Mouse (Mus musculus) regulatory T cell (primary cell): ENCODE results near the gene Clic3.
"Not testable (repeated sequence)": the region's sequence is repeated elsewhere in the genome, so short reads cannot be mapped to it uniquely, and the experiment has no call there.

Experiments
- in situ Hi-C: fragments of 300-600 bp; cut with MboI, MseI; formaldehyde crosslinking; loops from one replicate; pipeline ENCODE4 v1.15.1; 2025; ENCODE audit warnings: high pct_unique_total_duplicates

Gene Clic3

DNA sequence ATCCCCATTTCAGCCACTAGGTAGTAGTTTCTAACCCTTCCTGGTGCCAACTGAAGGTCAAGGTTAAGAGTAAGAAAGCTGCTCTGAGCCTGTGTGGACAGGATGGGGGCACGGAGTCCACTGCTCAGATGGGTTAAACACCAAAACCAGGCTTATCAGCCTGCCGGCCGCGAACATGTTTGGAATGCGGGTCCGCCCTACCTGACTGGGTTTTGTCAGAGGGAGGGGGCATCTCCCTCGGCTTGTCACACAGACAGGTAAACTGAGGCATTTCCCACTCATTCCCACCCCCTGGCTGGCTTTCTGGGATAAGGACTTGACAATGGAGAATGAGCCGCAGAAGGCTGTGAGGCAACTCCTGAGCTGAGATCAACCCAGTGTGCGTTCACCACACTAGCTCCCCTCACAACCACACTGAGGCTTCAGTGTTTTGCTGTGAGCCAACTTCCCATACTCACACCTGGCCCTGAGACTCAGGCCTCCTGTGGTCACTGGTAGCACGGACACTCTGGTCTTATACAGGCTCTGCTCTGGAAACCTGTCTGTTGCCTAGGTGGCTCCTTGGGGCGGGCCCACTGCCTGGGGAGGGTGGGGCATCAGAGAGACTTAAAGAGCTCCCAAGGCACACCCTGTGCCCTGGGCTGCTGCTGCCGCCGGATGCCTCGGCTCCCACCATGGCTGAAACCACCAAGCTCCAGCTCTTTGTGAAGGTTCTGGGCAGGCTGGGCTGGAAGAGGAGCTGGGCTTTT lies at the start of gene Clic3:
Gene Clic3, plus strand, starts transcription at position 634 of the 749 bp plus-strand sequence.
- in situ Hi-C loops = no loop called here

DNA sequence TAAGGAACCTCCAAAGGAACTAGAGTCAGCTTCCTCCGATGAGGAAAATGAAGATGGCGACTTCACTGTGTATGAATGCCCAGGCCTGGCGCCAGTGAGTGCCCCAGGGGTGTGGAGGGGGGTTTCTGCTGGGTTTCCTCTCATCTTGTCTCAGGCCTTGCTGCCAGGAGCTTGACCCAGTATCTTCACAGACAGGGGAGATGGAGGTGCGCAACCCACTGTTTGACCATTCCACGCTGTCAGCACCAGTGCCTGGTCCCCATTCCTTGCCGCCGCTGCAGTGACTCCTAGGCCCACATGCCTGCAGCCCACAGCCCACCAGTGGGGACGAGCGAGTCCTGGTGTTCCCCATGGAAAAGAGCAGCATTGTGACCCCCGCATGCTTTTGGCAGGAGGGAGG lies 47.7 kb upstream of the Clic3 start:
- in situ Hi-C loops = loop anchor here (10.0 kb wide), 1 partner anchor 846 kb away; no protein-coding TSS in a partner anchor

DNA sequence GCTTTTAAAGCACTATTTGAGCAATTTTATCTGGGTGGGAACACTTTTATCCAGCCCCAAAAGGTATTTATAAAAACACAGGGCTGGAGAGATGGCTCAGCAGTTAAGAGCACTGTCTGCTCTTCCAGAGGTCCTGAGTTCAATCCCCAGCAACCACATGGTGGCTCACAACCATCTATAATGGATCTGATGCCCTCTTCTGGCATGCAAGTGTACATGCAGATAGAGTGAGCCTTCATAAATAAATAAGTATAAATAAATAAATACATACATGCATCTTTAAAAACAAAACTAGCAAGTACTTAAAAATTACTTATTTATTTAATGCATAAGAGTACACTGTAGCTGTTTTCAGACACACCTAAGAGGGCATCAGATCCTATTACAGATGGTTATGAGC lies 43.2 kb upstream of the Clic3 start:
- in situ Hi-C loops = not testable (repeated sequence)

DNA sequence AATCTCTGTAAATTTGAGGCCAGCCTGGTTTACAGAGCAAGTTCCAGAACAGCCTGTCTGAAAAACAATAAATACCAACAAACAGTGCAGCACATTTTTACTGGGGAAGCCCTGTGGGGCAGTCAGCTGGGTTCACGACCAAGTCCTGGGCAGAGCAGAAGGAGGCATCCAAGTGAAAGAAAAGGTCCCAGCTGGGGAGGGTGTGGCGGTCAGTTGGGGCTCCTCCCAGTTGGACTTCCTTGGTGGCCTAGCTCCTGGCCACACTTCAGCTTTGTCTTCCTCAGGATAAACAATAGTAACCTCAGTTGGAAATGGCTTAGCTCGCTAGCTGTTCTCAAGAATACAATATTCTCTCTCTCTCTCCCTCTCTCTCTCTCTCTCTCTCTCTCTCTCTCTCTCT lies 39.2 kb upstream of the Clic3 start:
- in situ Hi-C loops = no loop called here

DNA sequence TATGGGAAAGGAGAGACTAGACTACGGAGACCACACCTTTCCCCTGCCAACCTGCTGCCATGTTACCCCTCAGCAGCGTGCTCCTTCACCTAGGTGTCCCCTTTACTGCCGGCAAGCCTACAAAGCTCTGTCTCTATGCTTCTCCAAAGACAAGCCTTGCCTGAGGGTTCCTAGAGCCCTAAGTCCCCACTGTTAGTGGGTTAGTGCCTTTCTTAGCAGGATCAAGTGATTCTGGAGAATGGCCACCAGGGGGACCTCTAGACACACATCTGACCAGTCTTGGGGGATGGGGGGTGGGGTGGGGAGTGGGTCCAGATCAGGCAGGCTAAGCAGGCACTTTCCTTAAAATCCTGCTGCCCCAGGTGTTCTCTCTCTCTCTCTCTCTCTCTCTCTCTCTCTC lies 34.7 kb upstream of the Clic3 start:
- in situ Hi-C loops = loop anchor here (10.0 kb wide), 1 partner anchor 1037 kb away; no protein-coding TSS in a partner anchor

DNA sequence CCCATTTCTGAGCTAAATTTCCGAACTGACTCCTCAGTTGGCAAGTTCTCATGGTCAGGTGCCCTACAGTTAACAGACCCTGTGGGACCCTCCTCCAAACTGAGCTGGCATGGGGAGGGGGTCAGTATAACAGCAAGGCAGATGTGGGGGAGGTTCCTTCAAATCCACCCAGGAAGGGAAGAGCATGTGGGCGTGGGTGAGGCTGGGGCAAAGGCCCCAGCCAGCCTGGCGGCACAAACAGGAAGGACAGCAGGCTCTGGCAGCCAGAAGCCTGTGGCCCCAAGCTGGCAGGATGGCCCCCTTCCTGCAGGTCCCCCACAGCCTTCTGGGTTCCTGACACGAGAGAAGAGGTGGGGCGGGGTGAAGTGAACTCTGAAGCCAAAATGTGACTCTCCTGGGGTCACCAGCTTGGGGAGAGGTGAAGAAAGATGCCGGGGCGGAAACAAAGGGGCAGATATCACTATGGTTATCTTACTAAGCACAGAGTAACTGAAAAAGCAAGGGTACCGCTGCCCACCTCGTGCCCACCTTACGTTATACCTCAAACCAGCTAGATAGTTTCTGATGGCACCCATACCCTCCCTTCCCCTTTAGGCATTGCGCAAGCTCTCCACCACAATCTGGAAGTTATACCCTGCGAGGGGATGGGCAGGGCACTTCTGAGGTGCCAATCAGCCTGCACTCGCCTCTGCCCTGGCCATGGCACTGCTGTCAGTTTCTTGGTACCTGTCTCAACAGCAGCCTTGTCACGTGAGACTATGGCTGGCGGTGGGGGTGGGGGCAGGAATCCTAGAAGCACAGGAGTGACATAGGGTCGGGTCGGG lies 33.8 kb upstream of the Clic3 start, which contains the start of gene Fut7:
Gene Fut7, plus strand, starts transcription at position 681 of the 824 bp plus-strand sequence.
- in situ Hi-C loops = loop anchor here (10.0 kb wide), 1 partner anchor 1038 kb away; no protein-coding TSS in a partner anchor

DNA sequence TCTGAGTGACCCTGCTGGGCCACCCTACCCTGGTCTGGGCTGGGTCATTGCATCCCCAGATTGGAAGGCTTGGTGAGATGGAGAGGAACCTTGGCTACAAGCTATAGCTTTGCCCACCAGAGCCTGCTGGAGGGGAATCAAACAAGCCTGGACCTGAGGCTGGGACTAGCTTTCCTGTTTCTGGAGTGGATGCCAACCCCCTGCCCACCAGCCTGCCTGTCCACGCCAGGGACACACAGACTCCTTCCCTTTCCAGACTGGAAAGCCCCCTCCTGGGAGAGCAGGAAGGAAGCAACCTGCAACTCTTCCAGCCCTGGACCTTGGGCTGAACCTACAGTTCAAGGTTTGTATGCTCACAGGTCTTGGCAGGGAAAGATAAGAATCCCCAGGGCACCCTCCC lies 33.0 kb upstream of the Clic3 start:
- in situ Hi-C loops = loop anchor here (10.0 kb wide), 1 partner anchor 1039 kb away; no protein-coding TSS in a partner anchor

DNA sequence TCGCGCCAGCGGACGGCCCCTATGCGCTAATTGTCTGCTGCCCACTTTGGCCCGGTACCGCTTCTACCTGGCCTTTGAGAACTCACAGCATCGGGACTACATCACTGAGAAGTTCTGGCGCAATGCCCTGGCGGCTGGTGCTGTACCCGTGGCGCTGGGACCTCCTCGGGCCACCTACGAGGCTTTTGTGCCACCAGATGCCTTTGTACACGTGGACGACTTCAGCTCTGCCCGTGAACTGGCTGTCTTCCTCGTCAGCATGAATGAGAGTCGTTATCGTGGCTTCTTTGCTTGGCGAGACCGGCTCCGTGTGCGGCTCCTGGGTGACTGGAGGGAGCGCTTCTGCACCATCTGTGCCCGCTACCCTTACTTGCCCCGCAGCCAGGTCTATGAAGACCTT lies 31.2 kb upstream of the Clic3 start:
- in situ Hi-C loops = loop anchor here (10.0 kb wide), 1 partner anchor 1041 kb away; no protein-coding TSS in a partner anchor

DNA sequence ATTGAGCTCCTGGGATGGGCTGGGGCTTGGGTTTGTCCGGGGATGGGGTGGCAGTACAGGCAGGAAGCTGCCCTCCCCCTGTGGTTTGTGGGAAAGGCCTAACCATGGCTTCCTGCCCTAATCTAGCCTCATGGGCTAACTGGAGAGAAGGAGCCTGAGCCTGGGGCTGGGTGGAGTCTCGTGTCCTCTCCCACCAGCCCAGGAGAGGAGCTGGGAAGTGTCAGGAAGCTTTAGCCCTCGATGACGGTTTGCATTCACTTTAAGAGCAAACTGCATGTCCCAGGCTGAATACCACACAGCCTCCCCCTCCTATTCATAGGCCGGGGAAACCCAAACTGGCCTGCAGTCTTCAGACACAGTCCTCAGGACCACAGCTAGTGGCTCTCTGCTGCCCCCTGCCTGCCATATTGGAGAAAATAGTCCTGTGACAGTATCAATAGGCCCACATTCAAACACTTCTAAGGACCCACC lies 29.9 kb upstream of the Clic3 start:
- in situ Hi-C loops = loop anchor here (10.0 kb wide), 1 partner anchor 1042 kb away; no protein-coding TSS in a partner anchor

DNA sequence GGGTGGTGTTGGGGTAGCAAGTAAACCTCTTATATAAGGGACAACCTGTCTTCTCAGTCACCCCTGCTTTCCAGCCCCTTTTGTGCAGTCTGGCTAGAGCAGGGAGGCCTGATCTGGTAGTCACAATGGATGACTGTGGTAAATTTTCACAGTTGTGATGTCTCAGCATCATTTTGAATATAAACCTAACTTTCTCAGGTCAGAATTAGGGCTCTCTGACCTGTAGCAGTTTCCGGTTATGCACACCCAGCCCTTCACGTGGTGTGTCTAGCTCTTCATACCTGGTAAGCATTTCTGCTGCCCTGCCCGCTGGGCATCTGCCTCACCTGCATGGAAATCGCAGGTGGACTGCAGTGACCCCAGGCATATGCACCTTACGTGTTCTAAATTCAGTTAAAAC lies 29.4 kb upstream of the Clic3 start:
- in situ Hi-C loops = loop anchor here (10.0 kb wide), 1 partner anchor 1042 kb away; no protein-coding TSS in a partner anchor

DNA sequence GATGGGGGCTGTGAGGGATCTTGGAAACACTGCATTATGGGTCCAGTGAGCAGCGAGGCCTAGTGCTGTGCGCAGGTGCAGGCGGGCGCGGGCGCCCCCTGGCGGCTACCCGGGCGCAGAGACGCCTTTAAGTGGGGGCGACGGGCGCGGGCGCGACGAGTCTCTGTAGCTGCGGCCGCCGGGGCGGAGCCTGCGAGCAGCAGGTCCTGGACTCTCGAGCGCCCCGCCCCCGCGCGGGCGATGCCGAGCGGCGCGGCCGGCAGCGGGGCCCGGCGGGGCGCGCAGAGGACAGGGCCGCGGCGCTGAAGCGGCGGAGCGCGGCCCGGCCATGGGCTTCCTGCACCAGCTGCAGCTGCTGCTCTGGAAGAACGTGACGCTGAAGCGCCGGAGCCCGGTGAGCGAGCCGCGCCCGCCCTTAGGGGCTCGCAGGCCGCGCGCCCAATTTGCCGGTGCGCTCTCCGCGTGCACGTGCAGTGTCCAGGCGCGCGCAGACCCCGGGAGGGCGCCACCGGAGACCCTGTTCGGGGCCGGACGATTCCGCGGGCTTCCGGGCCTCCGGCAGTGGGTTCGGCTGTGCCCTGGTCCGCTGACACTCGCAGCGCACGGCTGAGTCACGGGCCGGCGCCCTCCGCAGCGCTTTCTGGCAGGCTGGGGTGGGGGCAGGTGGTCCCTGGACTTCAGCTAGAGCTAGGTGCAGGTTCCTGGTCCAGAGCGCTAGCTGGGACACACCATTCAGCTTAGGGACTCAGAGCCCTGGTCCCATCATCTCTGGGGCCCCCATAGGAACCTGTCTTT lies 28.0 kb upstream of the Clic3 start, which contains the start of gene Abca2:
Gene Abca2, plus strand, starts transcription at position 262 of the 795 bp plus-strand sequence.
- in situ Hi-C loops = loop anchor here (10.0 kb wide), 1 partner anchor 1044 kb away; no protein-coding TSS in a partner anchor

DNA sequence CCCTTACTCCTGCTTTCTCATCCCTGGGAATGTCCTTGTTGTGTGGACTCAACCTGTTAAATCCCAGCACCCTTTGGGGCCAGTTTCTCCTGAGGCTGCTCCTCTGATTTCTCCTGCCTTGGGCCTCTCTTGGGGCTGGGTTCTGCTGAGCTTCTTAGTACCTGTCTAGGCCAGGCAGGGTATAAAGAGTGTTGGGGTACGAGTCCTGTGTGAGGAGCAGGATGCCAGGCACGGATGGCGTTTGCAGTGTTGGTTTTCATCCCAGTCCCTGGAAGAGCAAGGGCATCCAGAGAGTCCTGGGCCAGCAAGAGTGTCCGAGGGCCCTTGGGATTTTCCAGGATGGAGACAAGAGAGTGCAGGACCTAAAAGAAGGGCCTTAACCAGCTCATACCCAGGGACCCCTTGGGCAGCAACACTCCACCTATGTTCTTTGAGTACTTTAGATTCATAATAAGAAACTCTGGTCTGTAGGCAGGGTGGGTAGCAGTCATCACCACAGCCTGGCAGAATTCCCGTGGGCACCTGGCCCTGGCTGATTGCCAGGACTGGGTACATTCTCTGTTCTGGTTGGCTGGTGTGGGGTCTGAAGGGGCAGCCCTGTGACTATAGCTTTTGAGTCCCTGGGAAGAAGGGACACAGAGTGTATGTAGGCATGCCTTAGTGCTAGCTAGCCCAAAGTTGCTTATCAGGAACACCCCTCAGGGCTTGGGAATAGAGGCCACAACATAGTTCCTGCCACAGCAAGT lies 27.0 kb upstream of the Clic3 start:
- in situ Hi-C loops = loop anchor here (10.0 kb wide), 1 partner anchor 1045 kb away; no protein-coding TSS in a partner anchor

DNA sequence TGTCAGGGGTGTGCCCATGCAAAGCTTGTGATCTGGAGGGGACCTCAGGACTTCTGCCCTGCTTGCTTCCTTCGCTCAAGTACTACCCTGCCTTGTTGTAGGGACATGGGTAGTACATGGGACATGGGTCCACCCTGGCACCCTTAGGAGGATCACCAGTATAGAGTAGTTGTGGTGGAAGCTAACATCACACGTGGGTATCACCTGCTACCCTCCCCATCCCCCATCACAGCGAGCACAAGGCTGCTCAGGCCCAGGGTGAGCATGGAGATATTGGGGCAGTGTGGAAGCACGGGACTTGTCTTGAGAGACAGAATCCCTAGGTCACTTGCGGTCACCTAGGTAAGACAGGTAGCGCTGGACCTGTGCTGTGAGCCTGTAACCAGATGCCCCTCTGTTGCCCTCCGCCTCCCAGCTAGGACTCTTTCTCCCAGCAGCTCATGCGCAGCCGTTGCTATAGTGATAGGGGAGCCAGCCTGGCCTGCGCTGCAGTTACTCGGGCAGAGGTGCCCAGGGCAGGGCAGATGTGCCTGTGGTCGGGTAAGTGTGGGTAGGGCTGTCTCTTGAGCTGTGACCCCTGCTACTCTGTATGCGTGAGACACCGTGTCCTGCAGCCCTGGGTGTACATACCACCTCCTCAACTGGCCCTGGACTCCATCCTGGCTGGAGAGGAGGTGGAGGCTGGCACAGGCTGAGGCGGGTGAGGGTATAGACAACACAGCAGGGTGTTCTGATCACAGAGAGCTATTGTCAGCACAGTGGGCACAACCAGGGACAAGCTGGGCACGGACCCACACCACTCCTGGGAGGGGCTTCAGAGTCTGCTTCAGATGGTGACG lies 26.0 kb upstream of the Clic3 start:
- in situ Hi-C loops = no loop called here

DNA sequence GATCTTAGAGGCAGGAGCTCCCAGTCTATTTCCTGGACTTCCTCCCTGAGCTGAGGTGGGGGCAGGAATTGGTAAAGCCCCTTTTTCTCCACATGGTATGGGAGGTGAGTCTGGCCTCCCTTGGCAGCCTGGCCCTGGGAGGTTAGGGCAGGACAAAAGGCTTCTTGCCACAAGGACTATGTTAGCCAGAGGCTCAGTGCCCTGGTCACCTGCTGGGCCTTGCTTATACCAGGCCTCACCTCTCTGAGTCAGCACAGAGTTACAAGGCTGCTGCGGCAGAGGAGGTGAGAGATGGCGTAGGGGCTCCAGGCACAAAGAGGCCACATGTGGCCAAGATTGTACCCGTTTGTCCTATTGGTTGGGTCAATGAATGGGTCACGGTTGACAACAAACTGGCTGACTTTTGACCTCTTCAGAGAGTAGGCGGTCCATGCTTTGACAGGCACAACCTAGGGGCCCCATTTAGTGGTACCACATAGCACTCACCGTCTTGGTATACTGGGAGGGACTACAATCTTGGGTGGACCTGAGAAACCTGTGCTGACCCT lies 25.3 kb upstream of the Clic3 start:
- in situ Hi-C loops = no loop called here

DNA sequence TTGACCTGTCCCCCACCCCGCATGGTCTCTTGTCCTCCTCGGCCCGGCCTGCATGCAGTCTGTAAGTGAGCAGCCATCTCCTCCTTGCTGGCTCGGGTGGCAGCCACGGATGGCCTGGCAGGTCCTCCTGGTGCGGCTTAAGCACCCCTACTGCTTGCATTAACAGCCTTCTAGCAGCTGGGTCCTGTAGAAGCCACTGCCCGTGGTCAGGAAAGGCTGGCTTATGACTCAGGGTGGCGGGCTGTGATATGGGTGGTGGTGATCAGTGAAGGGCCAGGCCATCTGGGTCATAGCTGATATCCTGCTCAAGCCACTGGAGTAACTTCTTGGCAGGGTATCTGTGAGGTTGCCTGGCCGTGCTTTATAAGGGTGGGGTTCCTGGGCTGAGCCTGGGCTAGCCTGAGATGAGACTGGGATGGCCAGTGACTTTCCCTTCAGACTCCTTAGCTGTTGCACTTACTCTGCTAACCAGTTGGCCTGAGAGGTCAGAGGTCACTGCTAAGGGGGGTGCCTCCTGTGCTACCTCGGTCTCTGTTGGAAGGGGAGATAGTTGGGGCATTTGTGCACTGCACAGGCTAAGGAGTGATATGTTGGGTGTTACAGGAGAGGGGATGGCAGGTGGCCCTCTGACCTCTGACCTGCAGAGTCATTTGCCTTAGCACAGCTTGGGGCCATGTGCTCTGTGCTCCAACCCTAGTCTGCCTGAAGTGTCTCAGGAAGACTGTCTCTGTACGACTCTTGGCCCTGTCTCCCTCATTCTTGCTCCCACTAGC lies 24.1 kb upstream of the Clic3 start:
- in situ Hi-C loops = no loop called here

DNA sequence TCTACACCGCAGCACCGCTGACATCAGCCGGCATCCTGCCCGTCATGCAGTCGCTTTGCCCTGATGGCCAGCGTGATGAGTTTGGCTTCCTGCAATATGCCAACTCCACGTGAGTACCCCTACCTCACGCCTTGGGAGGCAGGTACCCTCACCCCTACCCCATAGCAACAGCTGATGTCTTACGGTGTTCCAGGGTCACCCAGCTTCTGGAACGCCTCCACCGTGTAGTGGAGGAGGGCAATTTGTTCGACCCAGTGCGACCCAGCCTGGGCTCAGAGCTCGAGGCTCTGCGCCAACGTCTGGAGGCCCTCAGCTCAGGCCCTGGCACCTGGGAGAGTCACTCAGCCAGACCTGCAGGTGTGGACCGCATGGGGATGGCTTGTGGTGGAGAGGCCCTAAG lies 23.5 kb upstream of the Clic3 start:
- in situ Hi-C loops = no loop called here

DNA sequence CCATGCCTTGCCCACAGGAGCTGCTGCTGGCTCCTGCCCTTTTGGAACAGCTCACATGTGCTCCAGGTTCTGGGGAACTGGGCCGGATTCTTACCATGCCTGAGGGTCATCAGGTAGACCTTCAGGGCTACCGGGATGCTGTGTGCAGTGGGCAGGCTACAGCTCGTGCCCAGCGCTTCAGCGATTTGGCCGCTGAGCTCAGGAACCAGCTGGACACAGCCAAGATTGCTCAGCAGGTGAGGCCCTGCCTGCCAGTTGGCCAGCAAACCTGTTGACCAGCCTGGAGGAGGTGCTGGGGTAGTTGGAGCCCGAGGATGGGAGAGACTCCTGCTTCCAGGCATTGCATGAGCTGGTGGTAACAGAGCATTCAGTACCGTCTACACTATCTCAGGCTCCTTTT lies 22.3 kb upstream of the Clic3 start:
- in situ Hi-C loops = no loop called here

DNA sequence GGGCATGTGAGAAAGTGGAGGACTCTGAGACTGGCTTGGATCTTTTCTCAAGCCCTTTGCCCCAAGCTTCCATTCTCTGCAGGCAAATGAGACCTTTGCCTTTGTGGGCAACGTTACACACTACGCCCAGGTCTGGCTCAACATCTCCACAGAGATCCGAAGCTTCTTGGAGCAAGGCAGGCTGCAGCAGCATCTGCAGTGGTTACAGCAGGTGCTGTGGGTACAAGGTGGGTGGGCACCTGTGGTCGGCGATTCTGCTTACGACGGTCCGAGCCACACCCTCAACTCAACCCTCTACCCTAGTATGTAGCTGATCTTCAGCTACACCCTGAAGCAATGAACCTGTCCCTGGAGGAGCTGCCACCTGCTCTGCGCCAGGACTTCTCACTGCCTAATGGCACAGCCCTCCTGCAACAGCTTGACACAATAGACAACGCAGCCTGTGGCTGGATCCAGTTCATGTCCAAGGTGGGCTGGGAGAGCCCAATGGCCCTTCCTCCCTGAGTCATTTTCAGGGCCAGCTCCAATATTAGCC lies 20.3 kb upstream of the Clic3 start:
- in situ Hi-C loops = no loop called here
